Mouse (Mus musculus) intestine, embryonic 14.5 days (tissue): ENCODE results near the gene Pip5k1c. TPM values are rescaled to one million over a fixed set of nuclear protein-coding genes. Genes with fewer than 3 reads are reported as not detected.

ENCODE experiments used
- ATAC-seq: fragments of 200-750 bp; cut with Nextera tagmentation; replicated peaks from 2 replicates; pipeline ENCODE4 v1.8.0; 2017; ENCODE audit warnings: low read depth, moderate number of reproducible peaks, moderate TSS enrichment, moderate library complexity; ENCODE audit not compliant: low FRiP score, low TSS enrichment
- DNase-seq: peaks from one replicate; pipeline ENCODE4 v3.0.0-alpha.2; 2018; ENCODE audit warnings: low spot score
- H3K27ac ChIP-seq: fragments of 300-500 bp; sonication (generic); 2 replicates; pipeline ENCODE4 v1.5.1; 2014; ENCODE audit warnings: low read depth, mild to moderate bottlenecking, control low read depth
- H3K27me3 ChIP-seq: fragments of 300-500 bp; sonication (generic); replicated peaks from 2 replicates; pipeline ENCODE4 v1.6.1; 2014; ENCODE audit warnings: low read length, control low read depth; ENCODE audit not compliant: control insufficient read depth, insufficient read depth
- H3K36me3 ChIP-seq: fragments of 300-500 bp; sonication (generic); 2 replicates; pipeline ENCODE4 v1.6.1; 2014; ENCODE audit warnings: low read length, control low read depth; ENCODE audit not compliant: control insufficient read depth, insufficient read depth
- H3K4me1 ChIP-seq: fragments of 300-500 bp; sonication (generic); replicated peaks from 2 replicates; pipeline ENCODE4 v1.6.1; 2014; ENCODE audit warnings: low read length, control low read depth, mixed read lengths; ENCODE audit not compliant: control insufficient read depth, insufficient read depth
- H3K4me2 ChIP-seq: fragments of 300-500 bp; sonication (generic); 2 replicates; pipeline ENCODE4 v1.6.1; 2014; ENCODE audit warnings: low read length
- H3K4me3 ChIP-seq: fragments of 300-500 bp; sonication (generic); 2 replicates; pipeline ENCODE4 v1.5.1; 2014; ENCODE audit warnings: low read depth, low read length, control low read depth, mixed read lengths
- H3K9ac ChIP-seq: fragments of 300-500 bp; sonication (generic); 2 replicates; pipeline ENCODE4 v1.6.1; 2014; ENCODE audit warnings: mild to moderate bottlenecking, low read length
- H3K9me3 ChIP-seq: fragments of 300-500 bp; sonication (generic); 2 replicates; pipeline ENCODE4 v1.6.1; 2016; ENCODE audit warnings: low read length, control low read depth; ENCODE audit not compliant: control insufficient read depth
- WGBS: fragments of 180-500 bp; shearing (Covaris S2); extraction: QIAGEN DNeasy Blood & Tissue Kit; methylation state at CpG from one replicate; pipeline ENCODE4 v1.1.7; 2014; 5-methylcytosine and 5-hydroxymethylcytosine counted together
- polyA plus RNA-seq: library from polyadenylated mRNA; unstranded; fragments of >200 nt; fragmentation: Nextera tagmentation; extraction: Ambion mirVana; gene quantifications from 2 replicates; pipeline ENCODE4 v1.2.1, GENCODE M21; 2014

Pip5k1c gene
- polyA plus RNA-seq, 1 experiment from 2014 or later: 57.3 TPM

- Histone ChIP-seq H3K9ac (0 out of 2 replicates have a peak overlapping the region, but pooled peaks have one; percentile 17), H3K9me3 (peaks cover 5% of the 10 kb centered on the region; the same call in 1 of the 2 replicates), H3K27ac (no peak overlapping the region), H3K27me3 (peaks cover 68% of the 10 kb centered on the region), H3K36me3 (no peaks in the 10 kb centered on the region), H3K4me3 (peak overlapping the region; percentile 31), H3K4me1 (peaks cover 4% of the 10 kb centered on the region), H3K4me2 (peak overlapping the region; percentile 62)
- ATAC-seq: no peak
- 3% methylated on average over 62 of the region's 62 CpGs for WGBS
- peak; percentile 72 for DNase-seq
Measured at GRCm38 (mm10) chr10:81257158-81258039, 35.4 kb upstream of the Pip5k1c start.

GRCm38 (mm10) chr10:81259225-81259884 is 33.4 kb upstream of the Pip5k1c start:
- Histone ChIP-seq H3K9me3 (peaks cover 5% of the 10 kb centered on the region; the same call in 1 of the 2 replicates), H3K36me3 (peaks cover 16% of the 10 kb centered on the region), H3K27me3 (peaks cover 48% of the 10 kb centered on the region), H3K4me3 (no peak overlapping the region), H3K9ac (no peak overlapping the region), H3K4me1 (no peaks in the 10 kb centered on the region), H3K27ac (no peak overlapping the region), H3K4me2 (no peak overlapping the region)
- ATAC-seq (no peak), DNase-seq (no peak)
- 43% methylated on average over 21 of the region's 21 CpGs for WGBS

- WGBS: 92% methylated on average over 4 of the region's 4 CpGs
- H3K9ac ChIP-seq: no peak overlapping the region
- H3K4me1 ChIP-seq: peaks cover 3% of the 10 kb centered on the region; the same call in 1 of the 2 replicates
- H3K27ac ChIP-seq: no peak overlapping the region
- no peak for DNase-seq
- H3K4me3 ChIP-seq: no peak overlapping the region
- no peak for ATAC-seq
- H3K4me2 ChIP-seq: no peak overlapping the region
- peaks cover 40% of the 10 kb centered on the region for H3K27me3 ChIP-seq
- peaks cover 5% of the 10 kb centered on the region; the same call in 1 of the 2 replicates for H3K9me3 ChIP-seq
- peaks cover 27% of the 10 kb centered on the region for H3K36me3 ChIP-seq
Measured at GRCm38 (mm10) chr10:81261025-81261424, 31.7 kb upstream of the Pip5k1c start.

- peak overlapping the region; percentile 58 for H3K4me3 ChIP-seq
- peaks cover under 1% of the 10 kb centered on the region; the same call in 1 of the 2 replicates for H3K9me3 ChIP-seq
- WGBS: 95% methylated on average over 8 of the region's 8 CpGs
- no peak overlapping the region for H3K27ac ChIP-seq
- DNase-seq (no peak), ATAC-seq (no peak)
- H3K9ac ChIP-seq: peak overlapping the region; percentile 64
- H3K4me1 ChIP-seq: peaks cover 12% of the 10 kb centered on the region; the same call in 1 of the 2 replicates
- H3K4me2 ChIP-seq: peak overlapping the region; percentile 71
- no peaks in the 10 kb centered on the region for H3K27me3 ChIP-seq
- peaks cover 28% of the 10 kb centered on the region for H3K36me3 ChIP-seq
Measured at GRCm38 (mm10) chr10:81265540-81265939, 27.2 kb upstream of the Pip5k1c start.

GRCm38 (mm10) chr10:81266211-81267105 is 26.3 kb upstream of the Pip5k1c start, which contains the start of the genes Mrpl54 and Apba3:
Mrpl54 (minus strand) TSS chr10:81266934.
Apba3 (plus strand) TSS chr10:81266960.
- no peaks in the 10 kb centered on the region for H3K9me3 ChIP-seq
- DNase-seq: peak; percentile 99
- peak; percentile 90 for ATAC-seq
- peak within 1 kb of the TSS; percentile 71 for H3K4me2 ChIP-seq
- H3K4me1 ChIP-seq: peaks cover 12% of the 10 kb centered on the region; the same call in 1 of the 2 replicates
- no peaks in the 10 kb centered on the region for H3K27me3 ChIP-seq
- peak within 1 kb of the TSS; percentile 64 for H3K9ac ChIP-seq
- peak within 1 kb of the TSS; percentile 80 for H3K27ac ChIP-seq
- H3K4me3 ChIP-seq: peak within 1 kb of the TSS; percentile 70
- peaks cover 37% of the 10 kb centered on the region for H3K36me3 ChIP-seq
- WGBS: under 1% methylated on average over 48 of the region's 48 CpGs

- H3K27ac ChIP-seq: no peak overlapping the region
- no peaks in the 10 kb centered on the region for H3K9me3 ChIP-seq
- H3K4me2 ChIP-seq: peak overlapping the region; percentile 60
- H3K36me3 ChIP-seq: peaks cover 50% of the 10 kb centered on the region
- peaks cover 12% of the 10 kb centered on the region; the same call in 1 of the 2 replicates for H3K4me1 ChIP-seq
- no peaks in the 10 kb centered on the region for H3K27me3 ChIP-seq
- ATAC-seq (peak; percentile 34; the same call in 1 of the 2 replicates), DNase-seq (peak; percentile 86)
- WGBS: 3% methylated on average over 23 of the region's 23 CpGs
- peak overlapping the region; percentile 70 for H3K4me3 ChIP-seq
- H3K9ac ChIP-seq: peak overlapping the region; percentile 78
Measured at GRCm38 (mm10) chr10:81268056-81268455, 24.7 kb upstream of the Pip5k1c start.

- Histone ChIP-seq H3K27me3 (no peaks in the 10 kb centered on the region), H3K27ac (no peak overlapping the region), H3K4me3 (peak overlapping the region; percentile 70), H3K4me1 (peaks cover 12% of the 10 kb centered on the region; the same call in 1 of the 2 replicates), H3K36me3 (peaks cover 50% of the 10 kb centered on the region), H3K9ac (peak overlapping the region; percentile 78), H3K9me3 (no peaks in the 10 kb centered on the region), H3K4me2 (peak overlapping the region; percentile 60)
- WGBS: 84% methylated on average over 16 of the region's 16 CpGs
- ATAC-seq (no peak), DNase-seq (no peak)
Measured at GRCm38 (mm10) chr10:81268643-81269412, 23.9 kb upstream of the Pip5k1c start.
